Mouse (Mus musculus) embryonic fibroblast, embryonic 13.5 days (primary cell): ENCODE data around the gene Ntn4.

Source experiments
- CTCF ChIP-seq: IDR thresholded peaks from 2 replicates; pipeline ENCODE4 v1.5.1; 2011; ENCODE audit warnings: mild to moderate bottlenecking, control low read depth, low read length, moderate library complexity, borderline replicate concordance; ENCODE audit not compliant: insufficient read depth
- POLR2A ChIP-seq: IDR thresholded peaks from 2 replicates; pipeline ENCODE4 v1.6.1; 2011; ENCODE audit warnings: low read depth, mild to moderate bottlenecking, control low read depth, low read length, moderate library complexity

DNA sequence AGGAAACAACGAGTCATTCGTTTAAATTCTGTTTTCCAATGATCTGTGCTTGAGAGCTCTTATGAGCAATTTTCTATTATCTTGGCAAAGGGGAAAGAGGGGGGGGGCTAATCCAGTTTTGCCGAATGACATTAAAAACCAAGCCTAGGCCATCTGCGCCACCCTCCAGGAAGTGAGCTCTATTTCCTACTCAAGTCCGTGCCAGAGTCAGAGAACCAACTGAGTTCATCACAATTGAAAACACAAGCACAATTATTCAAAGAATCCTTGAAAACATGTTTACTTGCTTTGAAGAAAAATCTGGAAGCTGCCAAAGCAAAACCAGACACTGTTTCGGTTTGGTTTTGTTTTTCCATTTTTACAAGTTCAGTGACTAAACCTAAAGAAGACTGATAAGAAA, 102.1 kb downstream of the Ntn4 start:
- TF ChIP-seq CTCF (no peak), POLR2A (no peak)
